Mouse (Mus musculus) spleen, adult 12 weeks (tissue): Measurements from ENCODE around the gene Rbm15b.

ENCODE experiments used
- DNase-seq: peaks from one replicate; pipeline ENCODE4 v3.0.0; 2022; ENCODE audit warnings: low spot score

The Rbm15b gene

GRCm38 (mm10) chr9:106884996-106885900, 2.0 kb downstream of the Rbm15b start:
- peak; percentile 9 for DNase-seq

- DNase-seq, result no peak
Measured at GRCm38 (mm10) chr9:106884306-106884705, 2.9 kb downstream of the Rbm15b start.

GRCm38 (mm10) chr9:106883085-106883484, 4.1 kb downstream of the Rbm15b start:
- DNase-seq, result no peak

- no peak for DNase-seq
Measured at GRCm38 (mm10) chr9:106882176-106882575, 5.1 kb downstream of the Rbm15b start.

GRCm38 (mm10) chr9:106881071-106881755, 6.0 kb downstream of the Rbm15b start:
- DNase-seq, result no peak

- DNase-seq, result no peak
Measured at GRCm38 (mm10) chr9:106879471-106879870, 7.8 kb downstream of the Rbm15b start.

GRCm38 (mm10) chr9:106876666-106877065, 10.6 kb downstream of the Rbm15b start:
- no peak for DNase-seq

- DNase-seq, result no peak
Measured at GRCm38 (mm10) chr9:106874216-106874615, 13.0 kb downstream of the Rbm15b start.

GRCm38 (mm10) chr9:106858036-106858435, 29.2 kb downstream of the Rbm15b start:
- no peak for DNase-seq

GRCm38 (mm10) chr9:106856664-106857063, 30.6 kb downstream of the Rbm15b start:
- no peak for DNase-seq

- DNase-seq, result no peak
Measured at GRCm38 (mm10) chr9:106842800-106843199, 44.4 kb downstream of the Rbm15b start.

GRCm38 (mm10) chr9:106840569-106840968, 46.7 kb downstream of the Rbm15b start:
- no peak for DNase-seq
